Mouse (Mus musculus) heart, postnatal 0 days (tissue): ENCODE measurements at regions not wholly inside any gene's neighbourhood (a gene's known extent, or its start where the extent isn't known, plus 50 kb on each side); places are given as distances from the start of the nearest gene placed in this dataset.
"Not testable (repeated sequence)": the region's sequence is repeated elsewhere in the genome, so short reads cannot be mapped to it uniquely, and the experiment has no call there.

Experiments
- CTCF ChIP-seq: IDR thresholded peaks from 2 replicates; pipeline ENCODE4 v1.5.1; 2016; ENCODE audit warnings: antibody characterized with exemption, control low read depth, low read depth
- EP300 ChIP-seq: IDR thresholded peaks from 2 replicates; pipeline ENCODE4 v1.6.1; 2016; ENCODE audit warnings: antibody characterized with exemption, low read depth

- not testable (repeated sequence) for TF ChIP-seq CTCF, EP300
Measured at GRCm38 (mm10) chr3:34755282-34755681, 105.1 kb downstream of the Sox2 start.
